Mouse (Mus musculus) CD4-positive, CD25-positive, alpha-beta regulatory T cell, adult 2 months (primary cell): ENCODE measurements around the gene Prl8a1.

ENCODE experiments used
- DNase-seq: peaks from one replicate; pipeline ENCODE4 v3.0.0-alpha.2; 2012; ENCODE audit warnings: low read depth, low spot score

Prl8a1 gene

DNA sequence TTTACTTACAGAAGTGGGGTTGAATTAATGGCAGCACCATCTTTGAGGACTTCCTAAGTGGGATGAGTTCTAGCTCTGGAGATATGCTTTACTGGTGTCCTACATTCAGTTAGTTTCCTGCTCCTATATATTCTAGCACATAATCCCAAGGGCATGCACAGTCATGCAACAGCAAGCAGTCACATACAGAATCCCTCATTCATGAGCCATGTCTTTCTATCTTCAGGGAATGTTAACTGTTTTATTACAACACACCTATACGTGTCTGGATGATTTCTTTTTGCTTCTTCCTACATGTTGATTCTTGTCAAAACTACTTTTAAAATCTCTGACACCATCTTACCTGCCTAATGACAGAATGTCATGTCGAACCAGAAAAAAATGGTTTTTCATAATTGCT is at the start of gene Prl8a1:
TSS of gene Prl8a1 (minus strand) at position 101 of the 400 bp plus-strand sequence.
- no peak for DNase-seq

DNA sequence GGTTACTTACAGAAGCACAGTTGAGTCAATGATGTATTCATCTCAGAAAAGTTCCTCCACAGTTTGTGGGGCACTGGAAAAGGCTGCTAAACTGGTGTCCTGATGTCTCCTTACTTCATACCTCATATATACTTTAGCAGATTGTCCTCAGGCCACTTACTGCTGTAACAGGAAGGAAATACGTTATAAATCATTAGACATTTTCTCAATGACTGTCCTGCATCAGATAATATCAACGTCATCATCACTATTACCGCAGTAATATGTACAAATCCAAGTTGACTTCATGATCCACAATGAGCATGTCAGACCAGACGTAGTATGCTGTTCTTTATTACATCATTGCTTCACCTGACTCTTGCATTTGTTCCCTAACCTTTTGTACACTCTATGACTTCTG is 28.5 kb upstream of the Prl8a1 start, which contains the start of gene Prl7b1:
TSS of gene Prl7b1 (minus strand) at position 101 of the 400 bp plus-strand sequence.
- DNase-seq = no peak

DNA sequence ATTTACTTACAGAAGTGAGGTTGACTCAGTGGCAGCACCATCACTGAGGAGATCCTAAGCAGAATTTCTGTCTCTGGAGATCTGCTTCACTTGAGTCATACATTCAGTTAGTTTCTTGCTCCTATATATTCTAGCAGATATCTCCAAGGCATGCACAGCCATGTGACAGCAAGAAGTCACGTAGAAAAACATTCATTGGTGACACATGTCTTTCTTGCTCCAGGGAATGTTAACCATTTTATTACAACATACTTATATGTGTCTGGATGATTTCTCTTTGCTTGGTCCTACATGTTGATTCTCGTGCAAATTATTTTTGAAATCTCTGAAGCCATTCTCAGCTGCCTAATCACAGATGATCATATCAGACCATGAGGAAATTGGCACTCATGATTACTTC is 17.5 kb downstream of the Prl8a1 start, which contains the start of gene Prl8a9:
TSS of gene Prl8a9 (minus strand) at position 101 of the 400 bp plus-strand sequence.
- DNase-seq = no peak

DNA sequence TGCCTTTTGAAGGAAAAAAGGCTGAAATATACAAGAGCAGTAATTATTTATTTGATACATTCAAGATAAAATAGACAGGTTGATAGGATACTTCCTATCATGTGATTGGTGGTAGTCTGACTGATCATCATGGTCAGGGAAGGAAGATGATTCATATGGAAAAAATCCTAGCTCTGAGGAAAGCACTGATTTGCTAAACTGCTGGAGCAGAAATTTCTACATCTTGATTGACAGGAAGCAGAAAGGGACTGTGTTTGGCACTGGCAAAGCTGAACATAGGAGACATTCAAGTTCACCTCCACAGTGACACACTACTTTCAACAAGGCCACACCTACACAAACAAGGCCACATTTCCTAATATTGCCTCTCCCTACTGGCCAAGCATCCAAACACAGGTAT is 28.6 kb downstream of the Prl8a1 start:
- no peak for DNase-seq
